ENCODE assay signal across 11 mouse cellular contexts in genomic region chr14:120949002-120949401, GRCm38 (mm10). TPM values are rescaled to one million over a fixed set of nuclear protein-coding genes. Genes with fewer than 3 reads are reported as not detected.
DNase-seq lines count a peak whose midpoint lies in the region; ATAC-seq and TF ChIP-seq lines count a peak whose summit lies in the region.
"Had no signal": no experiment of that assay in that cellular context is flagged by ENCODE, and none has a peak within 500 bp of the region (broad histone marks: within the 10 kb centered on the region; RNA-seq: fewer than 3 reads in every experiment).

No protein-coding gene starts in this region.

- DNase-seq in cerebellum, postnatal 10 days, result peak; percentile 25 to 33
- no peak for DNase-seq in cerebellum, postnatal 36 days
- DNase-seq in lung, embryonic 14.5 days, result no peak
- no peak for DNase-seq in lung, postnatal 10 days
- peak; percentile 90 for DNase-seq in ZHBTc4 (ENCODE audit: low read depth, low spot score)
- DNase-seq in heart, adult 9 months (ENCODE audit: low spot score in 2 of 2), result no peak
- no peak for DNase-seq in natural killer cell, adult 2 months (ENCODE audit: low spot score in 2 of 2)
- DNase-seq: adrenal gland, postnatal 14 days had no signal

- no peak overlapping the region for H3K9ac ChIP-seq in lung, embryonic 14.5 days
- H3K9ac ChIP-seq: midbrain, embryonic 15.5 days had no signal

- peaks cover 54% of the 10 kb centered on the region for H3K36me3 ChIP-seq in lung, embryonic 14.5 days (ENCODE audit: insufficient read depth)

- no peak for ATAC-seq in lung, embryonic 14.5 days (ENCODE audit: insufficient read depth)
- peak; percentile 51 for ATAC-seq in megakaryocyte-erythroid progenitor cell, adult 5-6 weeks (replicated peaks; ENCODE audit: low FRiP score, low TSS enrichment, poor library complexity, severe bottlenecking)
- ATAC-seq: midbrain, embryonic 15.5 days had no signal

- no peaks in the 10 kb centered on the region for H3K27me3 ChIP-seq in lung, embryonic 14.5 days (ENCODE audit: insufficient read depth, low read length)
- H3K27me3 ChIP-seq: midbrain, embryonic 15.5 days had no signal

- no peak overlapping the region for H3K4me3 ChIP-seq in lung, embryonic 14.5 days (ENCODE audit: low read depth, low read length)
- H3K4me3 ChIP-seq: forebrain, embryonic 10.5 days; midbrain, embryonic 15.5 days had no signal

- peak; percentile 45 for TF ChIP-seq CTCF in lung, embryonic 14.5 days (IDR thresholded peaks at IDR 0.05; ENCODE audit: low read depth)

- no peak overlapping the region for H3K27ac ChIP-seq in lung, embryonic 14.5 days (ENCODE audit: low read depth)
- H3K27ac ChIP-seq: forebrain, embryonic 10.5 days; midbrain, embryonic 15.5 days had no signal

- 0 out of 2 replicates have a peak, but pooled peaks cover 6% of the 10 kb centered on the region for H3K4me1 ChIP-seq in lung, embryonic 14.5 days (ENCODE audit: insufficient read depth)
- H3K4me1 ChIP-seq: forebrain, embryonic 10.5 days; midbrain, embryonic 15.5 days had no signal

- no peak overlapping the region for H3K4me2 ChIP-seq in lung, embryonic 14.5 days
- H3K4me2 ChIP-seq: midbrain, embryonic 15.5 days had no signal

- WGBS in lung, embryonic 14.5 days, result 91% methylated on average over 5 of the region's 5 CpGs

- H3K9me3 ChIP-seq in lung, embryonic 14.5 days (ENCODE audit: low read depth, low read length), result no peaks in the 10 kb centered on the region; the same call in 1 of the 2 replicates
- H3K9me3 ChIP-seq: midbrain, embryonic 15.5 days had no signal

RNA-seq across cellular contexts. Expression of gene Ipo5, which starts 38.0 kb away (rescaled TPM):
- polyA plus RNA-seq in lung, embryonic 14.5 days (2014; fragmentation: Nextera tagmentation; extraction: Ambion mirVana), result 131 and 132 TPM in 2 replicates
- 130 and 153 TPM in 2 replicates for total RNA-seq in megakaryocyte-erythroid progenitor cell, adult 5-6 weeks (2014; fragmentation: Nextera tagmentation)
- total RNA-seq in megakaryocyte-erythroid progenitor cell, adult 5-6 weeks (2017), result 224 and 242 TPM in 2 replicates

Comparison
In these comparisons a context has a peak if more than half of its experiments do, and no peak if none do; other contexts are left out.
1. DNase-seq: peak in cerebellum, postnatal 10 days (2 of 2) and ZHBTc4 (single experiment); none in cerebellum, postnatal 36 days (0 of 2), lung, embryonic 14.5 days (single experiment), lung, postnatal 10 days (single experiment), heart, adult 9 months (0 of 2) and natural killer cell, adult 2 months (0 of 2).